Mouse (Mus musculus) layer of hippocampus, postnatal 36 days (tissue): ENCODE data around the gene Fermt3. TPM values are rescaled to one million over a fixed set of nuclear protein-coding genes. Genes with fewer than 3 reads are reported as not detected.

Source experiments
- DNase-seq, 2 experiments: peaks; one replicate each; pipeline ENCODE4 v3.0.0; 2022
- total RNA-seq, 2 experiments: library from RNA; stranded (reverse); gene quantifications; 2 replicates each; pipeline ENCODE4 v1.2.3; 2021

The Fermt3 gene
- total RNA-seq, 2 experiments from 2014 or later = 3.9 to 5.0 TPM

GRCm38 (mm10) chr19:6990712-6991111 lies 28.6 kb downstream of the Fermt3 start:
- no peak for DNase-seq

- DNase-seq = no peak
Observed at GRCm38 (mm10) chr19:6989251-6989650, 30.0 kb downstream of the Fermt3 start.

GRCm38 (mm10) chr19:6987904-6988285 lies 31.4 kb downstream of the Fermt3 start:
- no peak for DNase-seq

- DNase-seq = peak; percentile 62 to 65
Observed at GRCm38 (mm10) chr19:6987061-6987903, 32.0 kb downstream of the Fermt3 start, which contains the start of gene Vegfb. Gene Vegfb (minus strand): TSS chr19:6987651.

GRCm38 (mm10) chr19:6985951-6986708 lies 33.1 kb downstream of the Fermt3 start:
- no peak for DNase-seq

GRCm38 (mm10) chr19:6985300-6985699 lies 34.0 kb downstream of the Fermt3 start:
- DNase-seq = no peak

- DNase-seq = no peak
Observed at GRCm38 (mm10) chr19:6983621-6984020, 35.6 kb downstream of the Fermt3 start.

GRCm38 (mm10) chr19:6981465-6981864 lies 37.8 kb downstream of the Fermt3 start:
- no peak for DNase-seq

- DNase-seq = peak; percentile 99
Observed at GRCm38 (mm10) chr19:6980381-6981093, 38.7 kb downstream of the Fermt3 start, which contains the start of gene Fkbp2. Gene Fkbp2 (minus strand): TSS chr19:6980501.

- peak; percentile 99 to 100 for DNase-seq
Observed at GRCm38 (mm10) chr19:6979486-6980380, 39.5 kb downstream of the Fermt3 start.

- peak in 1 of 2 experiments; percentile 45 for DNase-seq
Observed at GRCm38 (mm10) chr19:6979001-6979479, 40.2 kb downstream of the Fermt3 start.

- no peak for DNase-seq
Observed at GRCm38 (mm10) chr19:6978639-6978974, 40.7 kb downstream of the Fermt3 start.

- DNase-seq = no peak
Observed at GRCm38 (mm10) chr19:6977759-6978638, 41.3 kb downstream of the Fermt3 start.

GRCm38 (mm10) chr19:6975537-6976521 lies 43.4 kb downstream of the Fermt3 start, which contains the start of gene Plcb3:
Gene Plcb3 (minus strand): TSS chr19:6976470.
- peak; percentile 70 to 71 for DNase-seq

- DNase-seq = peak; percentile 77 to 79
Observed at GRCm38 (mm10) chr19:6974211-6975205, 44.8 kb downstream of the Fermt3 start, which contains the start of gene Ppp1r14b. Gene Ppp1r14b (plus strand): TSS chr19:6974968.

GRCm38 (mm10) chr19:6973581-6974190 lies 45.6 kb downstream of the Fermt3 start:
- no peak for DNase-seq

GRCm38 (mm10) chr19:6972247-6972917 lies 46.9 kb downstream of the Fermt3 start:
- no peak for DNase-seq
